Mouse (Mus musculus): ENCODE measurements around the gene Zfp239. TPM values are rescaled to one million over a fixed set of nuclear protein-coding genes. Genes with fewer than 3 reads are reported as not detected.

Zfp239 gene
- polyA plus RNA-seq (2012; rRNA removed): 1.0 and 1.1 TPM in 2 replicates

GRCm38 (mm10) chr6:117861848-117862247 lies at the start of gene Zfp239:
TSS of gene Zfp239 (plus strand) at chr6:117862100.

GRCm38 (mm10) chr6:117840686-117841510 lies 21.0 kb upstream of the Zfp239 start, which contains the start of gene Zfp637:
TSS of gene Zfp637 (plus strand) at chr6:117841180.

GRCm38 (mm10) chr6:117900126-117901080 lies 38.5 kb downstream of the Zfp239 start, which contains the start of gene Hnrnpf:
TSS of gene Hnrnpf (plus strand) at chr6:117900324.

Other genes with a start within 250 kb of the Zfp239 start
- gene Zfp637, start 20.9 kb upstream of the Zfp239 start, polyA plus RNA-seq (2012; rRNA removed): 13.6 and 13.7 TPM in 2 replicates
- gene Hnrnpf, start 38.2 kb downstream of the Zfp239 start, polyA plus RNA-seq (2012; rRNA removed): 234 and 238 TPM in 2 replicates
- not detected in 2 replicates for gene Fxyd4, start 75.6 kb downstream of the Zfp239 start, polyA plus RNA-seq (2012; rRNA removed)
- gene Rasgef1a, start 149.3 kb downstream of the Zfp239 start, polyA plus RNA-seq (2012; rRNA removed): 0.05 TPM in 2 replicates